Mouse (Mus musculus) brown adipose tissue, adult 24 weeks (tissue): ENCODE results near the gene Hnmt. TPM values are rescaled to one million over a fixed set of nuclear protein-coding genes. Genes with fewer than 3 reads are reported as not detected.
"Not testable (repeated sequence)": the region's sequence is repeated elsewhere in the genome, so short reads cannot be mapped to it uniquely, and the experiment has no call there.

Experiments
- H3K27ac ChIP-seq: fragments of 200-500 bp; replicated peaks from 2 replicates; pipeline ENCODE4 v1.5.1; 2012; ENCODE audit warnings: low read depth, mild to moderate bottlenecking, low read length
- H3K4me1 ChIP-seq: fragments of 200-500 bp; 2 replicates; pipeline ENCODE4 v1.6.1; 2012; ENCODE audit warnings: low read length, mixed read lengths; ENCODE audit not compliant: control insufficient read depth, insufficient read depth, insufficient read length
- H3K4me3 ChIP-seq: fragments of 200-500 bp; 2 replicates; pipeline ENCODE4 v1.5.1; 2012; ENCODE audit warnings: low read depth, mild to moderate bottlenecking, low read length, moderate library complexity; ENCODE audit not compliant: insufficient read depth
- polyA plus RNA-seq: library from polyadenylated mRNA; stranded (reverse); fragments of >200 nt; gene quantifications from 2 replicates; pipeline ENCODE4 v1.2.4, GENCODE M21; 2012; ENCODE audit not compliant: missing spikeins, insufficient read depth, insufficient read length

Gene Hnmt
- polyA plus RNA-seq, 1 experiment = 50.9 TPM

DNA sequence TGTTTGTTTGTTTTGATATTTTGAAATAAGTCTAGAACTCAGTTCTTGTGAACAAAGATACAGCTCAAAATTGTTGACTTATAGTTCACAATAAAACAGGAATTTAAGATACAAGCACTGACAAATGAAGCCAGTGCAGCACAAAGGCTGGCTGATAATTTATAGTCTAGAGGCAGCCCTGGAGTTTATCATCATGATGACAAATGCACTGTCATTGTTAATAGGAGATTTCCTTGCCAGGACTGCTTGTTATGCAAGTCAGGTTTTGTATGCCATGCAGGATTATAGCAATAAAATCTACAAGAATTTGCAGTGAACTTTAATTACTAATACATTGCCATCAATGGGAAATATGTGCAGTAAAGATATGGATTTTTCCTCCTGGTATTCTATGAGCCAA, 61.9 kb downstream of the Hnmt start:
- no peak overlapping the region for H3K27ac ChIP-seq
- H3K4me1 ChIP-seq = no peaks in the 10 kb centered on the region
- H3K4me3 ChIP-seq = no peak overlapping the region

DNA sequence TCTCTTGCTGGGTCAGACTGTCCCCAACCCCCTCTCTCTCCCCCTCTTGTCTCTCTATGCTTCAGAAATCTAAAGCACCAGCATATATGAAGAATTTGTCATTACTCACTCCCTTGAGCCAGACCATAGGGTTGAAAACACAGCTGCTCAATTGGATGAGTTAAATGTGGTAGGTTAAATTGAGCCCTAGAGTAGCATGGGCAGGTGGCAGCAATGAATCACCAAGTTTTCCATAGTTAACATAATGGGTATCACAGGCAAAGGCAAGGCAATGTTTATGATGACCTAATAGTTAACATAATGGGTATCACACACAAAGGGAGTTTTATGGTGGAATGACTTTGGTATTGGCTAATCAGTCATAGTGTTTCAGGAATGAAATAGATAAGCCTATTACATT, 65.9 kb downstream of the Hnmt start:
- H3K4me1 ChIP-seq = no peaks in the 10 kb centered on the region
- no peak overlapping the region for H3K27ac ChIP-seq
- no peak overlapping the region for H3K4me3 ChIP-seq

GRCm38 (mm10) chr2:23982860-23983259, 66.3 kb downstream of the Hnmt start:
- no peaks in the 10 kb centered on the region for H3K4me1 ChIP-seq
- H3K4me3 ChIP-seq = no peak overlapping the region
- H3K27ac ChIP-seq = no peak overlapping the region

DNA sequence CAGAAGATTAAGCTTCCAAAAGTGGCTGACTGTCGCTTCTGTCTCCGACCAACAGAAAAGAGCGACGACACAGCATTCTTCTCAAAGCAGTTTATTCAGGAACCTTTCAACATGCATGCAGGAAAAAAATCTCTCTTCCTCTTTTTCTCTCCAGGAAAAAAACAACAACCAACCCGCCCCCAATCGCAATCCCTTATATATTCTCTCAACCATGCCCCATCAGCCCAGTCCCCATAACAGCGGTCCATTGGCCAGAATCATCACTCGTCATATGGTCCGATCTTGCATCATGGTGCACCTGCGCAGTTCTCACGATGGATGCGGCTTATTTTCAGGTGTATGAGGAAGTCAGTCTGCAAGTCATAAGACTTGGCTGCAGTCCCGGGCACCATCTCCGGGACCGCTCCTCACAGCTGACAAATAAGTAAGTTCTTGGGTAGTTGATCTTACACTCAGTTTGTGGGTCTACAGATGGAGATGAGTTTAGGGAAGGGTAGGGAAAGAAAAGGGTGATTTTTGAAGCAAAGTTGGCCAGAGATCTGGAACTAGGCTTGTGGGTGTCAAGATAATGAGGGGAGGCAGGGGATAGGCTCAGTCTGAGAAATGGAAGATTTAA, 88.4 kb downstream of the Hnmt start:
- H3K4me3 ChIP-seq, H3K27ac ChIP-seq, H3K4me1 ChIP-seq: not testable (repeated sequence)

Other genes with a start within 250 kb of the Hnmt start
- gene Tbpl2, start 47.2 kb upstream of the Hnmt start, polyA plus RNA-seq = not detected in 2 replicates
- gene Il1f8, start 103.8 kb upstream of the Hnmt start, polyA plus RNA-seq = not detected in 2 replicates
- not detected in 2 replicates for gene Il1f9, start 137.1 kb upstream of the Hnmt start, polyA plus RNA-seq
- gene Il1f6, start 166.0 kb upstream of the Hnmt start, polyA plus RNA-seq = not detected in 2 replicates
- gene Il1f5, start 227.6 kb upstream of the Hnmt start, polyA plus RNA-seq = not detected in 2 replicates
- not detected in 2 replicates for gene Il1f10, start 241.8 kb upstream of the Hnmt start, polyA plus RNA-seq